Mouse (Mus musculus) cerebellum, adult 9-10 months (tissue): Measurements from ENCODE around the gene Nfkbie.
A peak's percentile ranks its signal among the peaks of the same experiment; 100 is the strongest.

Experiments
- DNase-seq: peaks from one replicate; pipeline ENCODE4 v3.0.0; 2022

The Nfkbie gene

DNA sequence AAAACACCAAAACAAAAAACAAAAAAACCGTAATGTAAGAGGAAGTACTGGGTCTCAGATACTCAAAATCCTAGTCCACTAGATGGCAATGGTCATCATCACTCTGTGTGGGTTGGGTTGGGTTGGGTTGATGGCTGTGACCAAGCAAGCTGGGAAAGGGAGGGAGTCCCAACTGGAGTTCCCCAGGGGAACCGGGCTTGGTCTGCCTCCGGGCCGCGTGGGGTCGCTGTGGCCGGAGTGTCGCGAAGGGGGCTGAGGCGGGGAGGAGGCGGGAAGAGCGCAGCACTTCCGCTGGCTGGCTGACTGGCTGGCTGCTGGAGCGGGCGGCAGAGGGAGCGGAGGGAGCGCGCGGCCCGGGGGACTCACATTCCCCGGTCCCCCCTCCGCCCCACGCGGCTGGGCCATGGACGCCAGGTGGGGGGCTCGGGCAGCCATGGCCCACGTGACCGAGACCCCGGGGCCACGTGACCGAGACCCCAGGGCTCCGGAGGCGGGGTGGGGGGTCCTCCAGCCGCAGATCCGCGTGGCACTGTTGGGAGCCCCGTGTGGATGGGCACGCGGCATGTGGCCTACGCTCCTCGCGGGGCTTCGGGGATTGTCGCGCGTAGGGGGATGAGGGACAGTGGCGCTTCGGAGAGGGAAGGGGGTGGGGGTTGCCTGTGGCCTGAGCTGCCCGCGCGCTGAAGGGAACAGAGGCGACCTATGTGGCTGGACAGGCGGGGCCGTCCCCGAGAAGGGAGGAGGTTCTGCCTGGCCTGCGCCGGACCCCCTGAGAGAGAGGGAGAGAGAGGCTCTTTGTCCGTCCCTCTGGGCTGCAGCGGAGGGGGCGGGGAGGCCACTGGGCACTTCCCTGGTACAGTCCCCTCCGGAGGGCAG lies 8.4 kb downstream of the Nfkbie start, which contains the start of gene Slc35b2:
Gene Slc35b2, plus strand, starts transcription at position 220 of the 876 bp plus-strand sequence.
- DNase-seq, result peak; percentile 92

DNA sequence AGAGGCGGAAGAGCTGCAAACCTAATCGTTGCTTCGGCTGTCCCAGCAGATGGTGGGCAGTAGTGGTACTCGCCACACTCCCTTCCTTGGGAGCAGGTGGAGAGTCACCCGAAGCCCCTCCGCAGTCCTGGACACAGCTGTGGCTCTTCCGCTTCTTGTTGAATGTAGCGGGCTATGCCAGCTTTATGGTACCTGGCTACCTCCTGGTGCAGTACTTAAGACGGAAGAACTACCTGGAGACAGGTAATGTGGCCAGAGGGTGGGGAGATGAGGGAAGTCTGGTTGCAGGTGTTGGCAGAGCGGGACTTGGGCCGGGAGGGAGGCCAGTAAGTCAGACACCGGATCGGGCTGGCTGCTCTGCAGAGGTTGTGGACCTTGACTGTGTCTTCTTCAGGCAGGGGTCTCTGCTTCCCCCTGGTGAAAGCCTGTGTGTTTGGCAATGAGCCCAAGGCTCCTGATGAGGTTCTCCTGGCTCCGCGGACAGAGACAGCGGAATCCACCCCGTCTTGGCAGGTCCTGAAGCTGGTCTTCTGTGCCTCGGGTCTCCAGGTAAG lies 9.1 kb downstream of the Nfkbie start:
- peak; percentile 62 for DNase-seq

DNA sequence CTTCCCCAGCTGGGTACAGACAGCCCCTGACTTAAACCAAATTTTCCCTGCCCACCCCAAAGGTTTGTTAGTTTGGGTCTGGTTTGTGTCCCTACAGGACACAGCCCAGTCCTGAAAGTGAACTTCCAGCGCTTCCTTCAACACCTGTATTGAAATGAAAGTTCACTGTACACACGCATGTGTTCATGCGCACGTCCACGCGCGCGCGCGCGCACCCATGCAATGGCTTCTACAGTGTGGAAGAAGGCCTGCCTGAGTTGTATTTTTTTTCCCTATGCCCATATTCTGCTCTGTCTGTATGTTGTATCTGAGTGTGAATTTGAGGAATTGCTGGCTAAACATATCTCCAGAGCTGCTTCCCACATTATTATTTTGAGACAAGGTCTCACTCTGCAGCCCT lies 9.6 kb downstream of the Nfkbie start:
- DNase-seq, result no peak

DNA sequence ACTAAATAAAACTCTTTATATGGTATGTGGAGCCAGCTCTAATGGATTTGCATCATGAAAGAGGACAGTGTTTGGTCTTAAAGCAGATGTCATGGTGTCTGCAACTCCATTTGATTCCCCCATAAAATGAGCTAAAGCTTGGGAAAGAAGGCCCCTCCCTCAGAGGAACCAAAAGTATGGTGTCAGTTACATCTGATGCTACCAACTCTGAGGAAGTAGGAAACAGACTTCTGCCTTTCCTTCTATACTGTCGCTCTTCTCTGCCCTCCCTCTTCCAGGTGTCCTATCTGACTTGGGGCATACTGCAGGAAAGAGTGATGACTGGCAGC lies 10.5 kb downstream of the Nfkbie start:
- no peak for DNase-seq

DNA sequence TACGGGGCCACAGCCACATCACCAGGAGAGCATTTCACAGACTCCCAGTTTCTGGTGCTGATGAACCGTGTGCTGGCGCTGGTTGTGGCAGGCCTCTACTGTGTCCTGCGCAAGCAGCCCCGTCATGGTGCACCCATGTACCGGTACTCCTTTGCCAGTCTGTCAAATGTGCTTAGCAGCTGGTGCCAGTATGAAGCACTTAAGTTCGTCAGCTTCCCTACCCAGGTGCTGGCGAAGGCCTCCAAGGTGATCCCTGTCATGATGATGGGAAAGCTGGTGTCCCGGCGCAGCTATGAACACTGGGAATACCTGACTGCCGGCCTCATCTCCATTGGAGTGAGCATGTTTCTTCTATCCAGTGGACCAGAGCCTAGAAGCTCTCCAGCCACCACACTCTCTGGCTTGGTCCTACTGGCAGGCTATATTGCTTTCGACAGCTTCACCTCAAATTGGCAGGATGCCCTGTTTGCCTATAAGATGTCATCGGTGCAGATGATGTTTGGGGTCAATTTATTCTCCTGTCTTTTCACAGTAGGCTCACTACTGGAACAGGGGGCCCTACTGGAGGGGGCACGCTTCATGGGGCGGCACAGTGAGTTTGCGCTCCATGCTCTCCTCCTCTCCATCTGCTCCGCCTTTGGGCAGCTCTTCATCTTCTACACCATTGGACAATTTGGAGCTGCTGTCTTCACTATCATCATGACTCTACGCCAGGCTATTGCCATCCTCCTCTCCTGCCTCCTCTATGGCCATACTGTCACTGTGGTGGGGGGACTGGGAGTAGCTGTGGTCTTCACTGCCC lies 11.1 kb downstream of the Nfkbie start:
- DNase-seq, result no peak

DNA sequence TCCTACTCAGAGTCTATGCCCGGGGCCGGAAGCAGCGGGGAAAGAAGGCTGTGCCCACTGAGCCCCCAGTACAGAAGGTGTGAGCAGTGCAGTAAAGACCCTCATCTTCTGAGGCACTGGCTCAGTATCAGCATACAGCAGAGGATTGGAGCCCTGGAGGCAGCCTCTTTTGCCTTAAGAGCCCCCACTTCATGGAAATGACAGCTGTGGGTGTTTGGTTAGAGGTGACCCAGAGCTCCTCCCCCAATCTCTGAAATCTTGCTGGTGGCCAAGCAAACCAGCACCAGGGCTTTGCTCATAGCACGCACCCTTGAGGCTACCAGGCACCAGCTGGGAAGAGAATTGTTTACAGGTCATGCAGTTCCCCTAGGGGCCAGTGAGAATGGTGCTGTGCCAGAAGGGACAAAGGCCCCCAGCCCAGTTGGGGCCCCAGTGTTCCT lies 11.7 kb downstream of the Nfkbie start:
- DNase-seq, result no peak

DNA sequence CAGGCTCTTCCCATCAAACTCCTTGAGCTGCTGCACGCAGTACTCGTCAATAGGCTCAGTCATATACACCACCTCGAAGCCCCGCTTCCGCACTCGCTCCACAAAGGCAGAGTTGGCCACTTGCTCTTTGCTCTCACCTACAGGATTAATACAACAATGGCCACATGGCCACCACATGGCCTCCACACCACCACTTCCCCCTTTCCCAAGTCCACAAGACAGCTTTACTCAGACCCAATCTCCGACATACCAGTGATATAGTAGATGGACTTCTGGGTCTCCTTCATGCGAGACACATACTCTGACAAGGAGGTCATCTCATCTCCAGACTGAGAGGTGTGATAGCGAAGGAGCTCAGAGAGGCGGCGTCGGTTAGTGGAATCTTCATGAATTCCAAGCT lies 13.5 kb downstream of the Nfkbie start:
- no peak for DNase-seq

DNA sequence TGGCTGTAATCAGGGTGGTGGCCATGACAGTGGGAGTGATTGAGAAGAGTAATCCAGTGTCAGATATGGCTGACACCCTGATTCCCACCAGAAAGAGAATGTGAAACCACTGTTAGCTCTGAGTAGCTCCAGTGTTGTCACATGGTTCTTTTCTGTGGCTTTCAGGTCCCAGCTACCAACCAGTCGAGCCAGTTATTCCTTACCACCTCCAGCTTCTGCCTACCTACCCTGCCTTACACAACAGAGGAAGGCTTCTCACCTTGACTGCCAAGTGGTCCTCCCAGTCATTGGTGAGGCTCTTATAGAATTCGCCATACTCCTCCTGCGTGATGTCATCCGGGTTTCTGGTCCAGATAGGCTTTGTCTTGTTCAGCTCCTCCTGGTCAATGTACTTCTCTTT lies 14.5 kb downstream of the Nfkbie start:
- DNase-seq, result no peak

DNA sequence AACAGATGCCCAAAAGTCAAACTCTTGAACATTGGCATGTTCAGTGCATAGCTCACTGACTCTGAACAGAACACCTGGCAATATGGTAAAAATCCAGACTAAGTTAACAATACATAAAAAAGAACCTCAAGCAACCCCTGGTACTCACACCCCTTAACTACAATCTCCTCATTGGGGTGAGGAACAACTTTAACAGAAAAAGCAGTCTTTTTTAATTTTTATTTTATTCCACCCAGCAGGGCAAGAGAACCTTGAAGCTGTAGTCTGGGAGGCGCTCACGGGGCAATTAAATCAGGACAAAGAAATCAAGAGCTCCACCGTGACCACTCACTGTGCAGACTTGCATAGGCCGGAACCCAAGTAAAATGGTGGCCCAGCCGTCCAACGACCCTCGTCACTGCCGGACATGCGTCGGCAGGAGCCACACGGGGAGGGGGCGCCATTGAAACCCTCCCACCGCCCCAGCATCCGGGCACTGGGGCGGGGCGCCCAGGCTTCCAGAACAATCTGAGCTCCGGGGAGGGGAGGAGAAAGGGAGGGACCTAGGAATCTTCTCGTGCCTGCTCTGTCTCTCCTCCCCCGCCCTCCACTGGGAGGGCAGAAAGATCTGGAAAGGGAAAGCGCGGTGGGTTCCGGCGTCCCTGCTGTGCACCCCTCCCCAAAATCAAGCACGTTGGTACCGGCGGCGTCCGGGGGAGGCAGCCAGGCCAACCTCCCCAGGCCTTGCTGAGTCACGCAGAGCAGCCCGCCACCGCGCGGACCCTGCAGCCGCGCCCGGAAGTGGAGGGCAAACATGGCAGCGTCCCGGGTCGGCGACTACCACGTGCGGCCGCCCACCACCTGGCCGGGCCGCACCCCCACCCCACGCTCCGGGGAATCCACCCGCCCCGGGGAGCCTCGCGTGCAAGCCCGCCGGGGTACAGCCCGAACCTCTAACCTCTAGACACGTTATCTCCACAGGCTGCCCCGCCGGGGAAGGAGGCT lies 16.9 kb downstream of the Nfkbie start:
- peak; percentile 79 for DNase-seq

DNA sequence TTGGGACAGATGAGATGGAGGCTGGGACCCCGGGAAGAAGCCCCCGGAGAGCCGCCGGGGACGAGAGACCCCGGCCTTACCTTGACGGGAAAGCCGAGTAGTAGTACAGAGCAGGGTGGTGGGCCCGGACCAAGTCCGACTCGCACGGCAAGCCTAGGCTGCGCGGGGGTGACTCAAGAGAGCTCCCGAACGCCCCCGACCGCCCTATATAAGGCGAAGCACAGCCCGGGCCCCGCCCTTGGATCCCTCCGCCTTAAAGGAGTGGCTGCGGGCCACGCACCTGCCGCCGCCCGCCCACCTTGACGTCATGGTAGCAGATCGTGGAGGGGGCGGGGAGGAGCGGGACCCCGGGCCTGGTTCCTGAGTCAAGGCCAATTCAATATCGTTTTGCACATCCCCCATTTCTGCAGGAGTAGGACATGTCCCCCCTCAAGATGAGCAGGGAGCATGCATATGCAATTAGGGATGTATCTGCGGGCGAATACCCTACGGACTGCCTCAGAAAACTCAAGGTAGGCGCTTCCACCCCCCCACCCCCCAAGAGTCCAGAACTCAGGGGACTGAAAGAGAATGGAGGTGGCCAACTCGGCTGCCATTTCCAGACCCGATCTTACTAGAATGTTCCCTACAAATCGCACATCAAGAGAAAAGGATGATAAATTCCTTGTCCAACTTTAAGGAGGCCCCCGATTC lies 17.7 kb downstream of the Nfkbie start, which contains the start of gene Hsp90ab1:
Gene Hsp90ab1, minus strand, starts transcription at position 185 of the 693 bp plus-strand sequence.
- peak; percentile 99 for DNase-seq

DNA sequence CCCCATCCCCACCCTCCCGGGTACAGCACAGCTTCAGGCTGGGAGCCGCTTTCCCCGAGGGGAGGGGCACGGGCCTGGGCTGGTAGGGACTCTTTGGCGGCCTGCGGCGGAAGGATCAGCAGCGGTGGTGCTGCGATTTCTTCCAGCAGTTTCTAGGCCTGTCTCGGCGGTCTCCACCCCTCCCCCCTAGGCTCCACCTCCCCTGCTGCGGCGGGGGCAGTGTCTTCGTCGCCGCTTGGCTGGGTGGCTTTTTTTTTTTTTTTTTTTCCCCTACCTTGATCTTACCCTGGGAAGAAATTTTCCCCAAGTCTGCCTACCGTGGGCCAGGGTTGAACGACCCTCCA lies 18.2 kb downstream of the Nfkbie start:
- peak; percentile 97 for DNase-seq

DNA sequence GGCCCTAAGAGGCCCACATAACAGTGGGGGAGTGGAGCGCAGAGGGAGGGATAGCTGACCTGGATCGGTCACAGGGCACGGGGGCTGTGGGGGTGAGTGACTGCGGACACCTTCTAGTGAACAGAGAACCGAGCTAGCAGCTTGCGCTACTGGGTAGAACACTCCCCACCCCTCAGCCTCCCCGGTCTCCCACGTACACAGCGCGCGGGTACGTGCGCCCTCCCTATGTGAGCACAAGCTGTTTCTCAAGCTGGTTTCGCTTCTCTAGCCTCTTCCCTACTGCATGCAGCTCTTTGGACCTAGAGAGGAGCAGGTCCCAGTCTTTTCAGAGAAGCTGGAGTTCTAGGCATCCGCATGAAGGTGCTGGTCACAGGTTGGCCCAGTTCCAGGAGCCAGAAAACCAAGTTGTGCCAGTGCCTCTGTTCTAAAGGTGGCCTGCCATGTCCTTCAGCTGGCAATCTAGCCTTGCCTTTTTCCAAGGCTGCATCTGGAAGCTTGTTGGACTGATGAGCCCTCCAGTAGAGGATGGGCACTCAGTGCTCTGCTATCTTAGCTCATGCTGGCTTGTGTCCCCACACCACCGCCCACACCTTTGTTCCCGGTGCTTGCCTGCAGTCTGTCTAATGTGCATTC lies 18.7 kb downstream of the Nfkbie start:
- peak; percentile 91 for DNase-seq

DNA sequence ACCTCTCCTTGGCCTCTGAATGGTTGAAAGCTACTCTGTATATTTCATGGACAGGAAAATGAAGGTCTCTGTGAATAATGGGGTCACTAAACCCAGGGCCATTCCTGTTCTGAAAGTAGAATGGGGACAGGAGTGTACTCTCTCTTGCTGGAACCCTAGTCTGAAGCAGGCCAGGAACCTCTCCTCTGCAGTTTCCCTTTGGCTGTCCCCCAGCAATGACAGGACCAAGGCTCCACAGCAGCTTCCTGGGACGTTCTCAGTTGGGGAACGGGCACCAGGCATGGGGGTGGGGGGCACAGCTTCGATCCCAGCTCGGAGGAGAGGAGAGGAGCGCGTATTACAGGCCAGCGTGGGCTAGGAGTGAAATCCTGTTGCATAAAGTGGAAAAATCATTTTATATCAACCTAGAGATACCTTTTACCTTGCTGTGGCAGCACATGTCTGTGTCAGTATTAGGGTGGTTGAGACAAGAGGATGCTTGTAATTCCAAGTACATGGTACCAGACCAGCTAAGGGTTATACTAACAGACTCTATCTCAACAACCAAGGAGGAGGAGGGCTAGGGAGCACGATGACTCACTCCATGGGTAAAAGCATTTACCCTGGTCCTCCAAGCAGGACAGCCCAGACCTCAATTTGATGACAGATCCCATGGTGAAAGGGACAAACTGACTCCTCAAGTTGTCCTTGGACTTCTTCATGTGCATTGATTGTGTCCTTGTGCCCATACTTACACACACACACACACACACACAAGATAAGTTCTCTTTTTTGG lies 19.8 kb downstream of the Nfkbie start:
- DNase-seq, result peak; percentile 63

DNA sequence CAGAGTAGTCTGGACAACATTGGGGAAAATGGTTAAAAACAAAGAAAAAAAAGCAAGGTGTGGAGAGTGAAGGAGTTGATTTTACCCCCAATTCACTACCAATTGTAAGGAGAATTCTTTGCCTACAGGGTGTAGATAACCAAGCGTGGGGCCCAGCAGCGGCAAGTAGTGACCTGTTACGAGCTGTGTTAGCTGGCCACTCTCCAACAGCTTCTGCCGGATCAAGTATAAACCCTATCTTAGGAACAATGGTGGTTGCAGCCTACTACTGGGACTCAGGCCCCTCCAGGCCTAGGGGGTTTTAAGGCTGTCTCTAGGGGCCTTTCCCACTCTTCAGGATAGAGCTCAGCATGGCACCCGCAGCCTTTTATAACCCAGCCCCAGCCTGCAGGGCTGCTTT lies 22.7 kb downstream of the Nfkbie start:
- DNase-seq, result no peak

DNA sequence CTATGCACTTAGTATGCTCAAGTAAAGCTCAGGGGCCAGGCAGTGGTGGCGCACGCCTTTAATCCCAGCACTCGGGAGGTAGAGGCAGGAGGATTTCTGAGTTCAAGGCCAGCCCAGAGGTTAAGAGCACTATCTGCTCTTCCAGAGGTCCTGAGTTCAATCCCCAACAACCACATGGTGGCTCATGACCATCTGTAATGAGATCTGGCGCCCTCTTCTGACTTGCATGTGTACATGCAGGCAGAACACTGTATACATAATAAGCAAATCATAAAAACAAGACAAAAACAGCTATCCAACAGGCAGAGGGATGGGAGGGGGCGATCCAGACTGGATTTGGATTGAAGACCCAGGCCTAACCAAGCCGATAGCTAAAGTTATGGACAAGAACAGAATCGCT lies 23.3 kb downstream of the Nfkbie start:
- DNase-seq, result no peak

DNA sequence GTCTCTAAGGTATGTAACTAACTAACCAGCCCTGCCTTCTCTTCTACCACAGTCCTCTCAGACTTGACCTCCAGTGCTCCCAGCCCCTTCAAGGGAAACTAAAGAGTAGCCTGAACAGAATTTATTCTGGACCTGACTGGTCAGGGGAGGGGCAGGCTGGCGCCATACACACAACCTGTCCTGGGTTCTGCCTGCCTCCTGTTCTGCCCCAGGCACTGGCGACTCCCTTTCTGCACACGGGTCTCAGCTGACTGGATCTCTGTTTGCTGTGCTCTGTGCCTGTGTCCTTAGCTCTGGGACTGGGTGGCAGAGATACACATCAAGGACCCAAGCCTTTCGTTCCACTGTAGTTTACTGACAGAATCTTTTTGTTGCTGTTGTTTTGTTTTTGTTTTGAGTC lies 24.1 kb downstream of the Nfkbie start:
- no peak for DNase-seq

DNA sequence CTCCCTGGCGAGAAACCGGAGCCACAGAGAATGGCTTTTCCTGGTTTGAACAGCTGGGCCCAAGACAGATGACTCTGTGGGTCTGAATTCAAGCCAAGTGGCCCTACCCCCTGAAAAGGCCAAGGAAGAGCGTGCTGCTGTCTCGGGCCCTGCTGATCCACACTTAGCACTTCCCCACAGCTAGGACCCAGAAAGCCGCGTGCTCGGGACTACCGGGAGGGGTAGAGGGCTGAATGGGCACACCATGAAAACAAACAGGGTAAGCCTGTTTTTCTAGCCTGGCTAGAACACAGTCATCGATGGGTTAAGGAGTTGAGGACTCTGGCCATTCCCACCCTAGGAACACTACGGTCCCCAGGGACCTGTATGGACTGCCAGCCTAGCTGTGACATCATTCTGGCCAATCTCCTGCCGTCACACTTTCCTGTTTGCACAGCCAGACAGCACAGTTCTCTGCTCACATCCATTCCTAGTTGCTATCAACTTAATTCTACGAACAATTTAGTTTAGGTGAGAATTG lies 25.5 kb downstream of the Nfkbie start:
- no peak for DNase-seq

DNA sequence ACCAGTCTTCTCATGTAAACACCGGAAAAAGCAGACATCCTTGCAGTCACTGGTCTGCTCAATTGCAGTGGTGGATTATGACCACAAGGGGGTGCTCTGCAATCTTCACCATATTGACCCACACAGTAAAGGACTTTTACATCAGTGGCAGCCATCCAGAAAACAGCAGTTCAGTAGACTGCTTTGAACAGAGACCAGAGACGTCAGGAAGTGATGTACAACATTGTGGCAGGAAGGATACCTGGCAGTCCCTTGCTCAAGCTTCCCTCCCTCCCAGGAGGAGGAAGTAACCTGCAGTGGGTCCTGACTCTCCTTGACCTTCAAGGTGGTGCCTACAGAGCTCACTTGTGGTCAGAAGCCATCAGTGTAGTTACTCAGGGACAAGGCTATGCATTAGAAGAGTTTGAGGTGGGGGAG lies 26.1 kb downstream of the Nfkbie start:
- peak; percentile 86 for DNase-seq

DNA sequence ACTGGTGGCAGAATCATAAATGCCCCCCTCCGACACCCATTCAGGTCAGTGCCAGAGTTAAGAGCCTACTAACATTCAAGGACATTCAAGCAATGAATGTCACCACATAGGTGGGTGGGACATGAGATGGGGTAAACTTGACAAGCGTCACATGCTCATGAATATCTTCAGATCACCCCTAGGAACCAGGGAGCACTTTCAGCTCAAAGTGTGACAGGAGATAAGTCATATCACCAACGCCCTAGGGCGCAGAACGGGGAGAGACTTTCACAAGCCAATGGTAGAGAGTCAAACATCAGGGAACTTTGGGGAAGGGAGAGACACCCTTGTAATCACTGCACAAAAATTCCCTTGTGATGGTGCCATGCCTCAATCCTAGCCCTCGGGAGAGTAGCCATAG lies 26.7 kb downstream of the Nfkbie start:
- no peak for DNase-seq

DNA sequence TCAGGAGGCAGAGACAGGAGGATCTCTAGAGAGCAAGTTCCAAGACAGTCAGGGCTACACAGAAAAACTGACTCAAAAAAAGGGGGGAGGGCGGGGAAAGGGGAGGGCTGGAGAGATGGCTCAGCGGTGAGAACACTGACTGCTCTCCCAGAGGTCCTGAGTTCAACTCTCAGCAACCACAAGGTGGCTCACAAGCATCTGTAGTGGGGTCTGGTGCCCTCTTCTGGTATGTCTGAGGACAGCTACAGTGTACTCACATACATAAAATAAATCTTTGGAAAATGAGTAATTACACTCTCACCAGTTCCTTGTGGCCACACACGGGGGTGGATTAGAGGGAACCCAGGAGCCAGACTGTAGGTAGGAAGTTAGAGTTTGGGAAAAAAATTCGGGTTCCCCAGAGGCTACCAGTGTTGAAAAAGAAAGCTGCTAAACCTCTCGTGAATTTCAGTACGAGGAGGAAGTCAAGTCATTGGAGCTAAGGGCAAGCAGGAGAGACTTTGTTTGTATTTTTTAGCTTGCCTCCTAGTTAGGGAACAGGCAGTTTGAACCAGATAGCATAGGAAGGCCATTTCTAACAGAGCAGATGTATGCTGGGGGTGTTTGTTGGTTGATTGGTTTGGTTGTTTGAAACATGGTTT lies 27.3 kb downstream of the Nfkbie start:
- no peak for DNase-seq
